Mouse (Mus musculus): Measurements from ENCODE around the gene Lhpp. TPM values are rescaled to one million over a fixed set of nuclear protein-coding genes. Genes with fewer than 3 reads are reported as not detected.
"Not testable (repeated sequence)": the region's sequence is repeated elsewhere in the genome, so short reads cannot be mapped to it uniquely, and the experiment has no call there.

Gene Lhpp
- polyA plus RNA-seq, 1 experiment from 2014 or later = 26.1 TPM

DNA sequence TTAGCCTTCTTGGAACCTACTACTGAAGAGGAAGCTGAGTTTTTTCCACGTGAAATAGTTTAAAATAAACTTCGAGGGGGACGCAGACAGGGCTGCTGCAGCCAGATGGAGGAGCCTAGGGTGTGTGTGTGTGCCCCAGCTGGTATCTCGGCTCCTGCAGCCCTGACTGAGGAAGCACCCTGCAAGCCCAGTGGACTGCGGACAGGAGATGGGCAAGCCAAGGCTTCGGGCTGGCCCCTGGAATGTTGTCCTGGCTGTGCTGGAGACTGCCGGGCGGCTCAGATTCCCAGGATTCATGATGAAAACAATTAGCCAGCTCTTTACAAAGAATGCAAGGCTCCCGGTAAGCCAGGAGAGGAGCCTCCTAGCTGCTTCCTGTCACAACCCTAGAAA, 47.6 kb downstream of the Lhpp start:
- H3K4me3 ChIP-seq = no peak overlapping the region
- no peak overlapping the region for H3K27ac ChIP-seq
- no peak for ATAC-seq (ENCODE audit: low FRiP score, low read depth)
- H3K9ac ChIP-seq = peak overlapping the region; percentile 29; the same call in 1 of the 2 replicates
- H3K4me2 ChIP-seq (replicated peaks) = no peak overlapping the region
- no peaks in the 10 kb centered on the region for H3K9me3 ChIP-seq
- peaks cover 21% of the 10 kb centered on the region for H3K4me1 ChIP-seq
- WGBS = 21% methylated on average over 9 of the region's 9 CpGs
- no peaks in the 10 kb centered on the region for H3K36me3 ChIP-seq
- H3K27me3 ChIP-seq (replicated peaks) = 0 out of 2 replicates have a peak, but pooled peaks cover 4% of the 10 kb centered on the region

DNA sequence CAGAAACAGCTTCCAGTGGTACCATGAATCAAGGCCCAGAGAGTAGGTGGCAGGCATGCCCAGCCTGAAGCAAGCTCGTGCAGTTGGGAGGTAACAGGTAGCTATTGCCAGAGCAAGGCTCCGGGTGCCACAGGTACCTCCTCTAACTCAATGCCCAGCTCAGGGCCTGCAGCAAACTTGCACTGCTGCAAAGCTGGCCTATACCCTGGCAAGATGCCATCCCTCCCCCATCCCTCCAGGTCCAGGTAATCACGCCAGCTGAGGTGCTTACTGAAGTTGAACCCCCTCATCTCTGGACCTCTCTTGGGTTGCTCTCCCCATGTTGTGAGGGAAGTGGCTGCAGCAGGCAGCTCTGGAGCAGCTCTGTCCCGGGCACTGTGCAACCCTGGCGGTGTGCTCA, 48.2 kb downstream of the Lhpp start:
- Histone ChIP-seq H3K9me3 (no peaks in the 10 kb centered on the region), H3K27ac (no peak overlapping the region), H3K4me2 (replicated peaks) (no peak overlapping the region), H3K9ac (no peak overlapping the region), H3K4me1 (peaks cover 21% of the 10 kb centered on the region), H3K4me3 (no peak overlapping the region), H3K36me3 (no peaks in the 10 kb centered on the region), H3K27me3 (replicated peaks) (0 out of 2 replicates have a peak, but pooled peaks cover 4% of the 10 kb centered on the region)
- WGBS = 89% methylated on average over 5 of the region's 5 CpGs
- no peak for ATAC-seq (ENCODE audit: low FRiP score, low read depth)

DNA sequence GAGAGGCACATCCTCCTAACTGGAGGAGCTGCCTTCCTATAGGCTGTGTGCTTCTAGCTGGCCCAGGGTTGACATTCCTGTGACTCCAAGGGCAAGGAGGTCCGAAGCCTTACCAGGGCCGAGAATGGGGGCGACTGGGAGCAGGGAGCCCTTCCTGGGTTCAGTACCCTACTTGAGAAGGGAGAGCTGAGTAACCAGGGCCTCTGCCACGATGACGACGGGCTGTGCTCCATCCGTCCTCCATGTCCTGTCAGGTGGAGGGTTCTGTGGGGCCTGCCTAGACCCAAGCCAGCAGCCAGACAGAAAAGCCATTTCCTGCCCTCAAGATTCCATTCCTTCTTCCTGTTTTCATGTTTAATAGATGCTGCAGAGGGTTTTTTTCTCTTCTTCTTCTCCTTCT, 49.2 kb downstream of the Lhpp start:
- H3K9ac ChIP-seq = no peak overlapping the region
- peaks cover 21% of the 10 kb centered on the region for H3K4me1 ChIP-seq
- WGBS = 77% methylated on average over 7 of the region's 7 CpGs
- H3K9me3 ChIP-seq = no peaks in the 10 kb centered on the region
- H3K4me3 ChIP-seq = no peak overlapping the region
- 0 out of 2 replicates have a peak, but pooled peaks cover 4% of the 10 kb centered on the region for H3K27me3 ChIP-seq (replicated peaks)
- ATAC-seq (ENCODE audit: low FRiP score, low read depth) = no peak
- no peaks in the 10 kb centered on the region for H3K36me3 ChIP-seq
- H3K27ac ChIP-seq = no peak overlapping the region
- H3K4me2 ChIP-seq (replicated peaks) = no peak overlapping the region

DNA sequence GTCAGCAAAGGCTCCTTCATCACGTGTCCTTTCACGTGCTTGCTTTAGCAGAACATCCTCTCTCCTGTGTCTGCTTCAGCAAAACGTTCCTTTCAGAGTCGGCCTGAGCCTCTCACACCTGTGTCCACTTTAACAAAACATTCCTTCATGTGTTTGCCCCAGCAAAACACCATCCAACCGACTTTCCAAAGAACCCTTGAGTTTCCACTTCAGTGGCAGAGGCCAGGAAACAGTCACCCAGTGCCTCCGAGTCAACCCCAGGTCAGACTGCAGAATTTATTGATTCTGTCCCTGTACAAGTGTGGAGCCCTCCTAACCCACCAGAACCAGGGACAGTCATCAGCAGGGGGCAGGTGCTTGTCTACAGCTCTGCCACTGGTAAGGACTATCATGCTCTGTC, 52.4 kb downstream of the Lhpp start:
- 69% methylated on average over 6 of the region's 6 CpGs for WGBS
- H3K27me3 ChIP-seq (replicated peaks); H3K9ac ChIP-seq; H3K36me3 ChIP-seq; H3K27ac ChIP-seq; H3K4me2 ChIP-seq (replicated peaks); H3K9me3 ChIP-seq; H3K4me3 ChIP-seq; ATAC-seq (ENCODE audit: low FRiP score, low read depth): not testable (repeated sequence)
- H3K4me1 ChIP-seq = peaks cover 14% of the 10 kb centered on the region

DNA sequence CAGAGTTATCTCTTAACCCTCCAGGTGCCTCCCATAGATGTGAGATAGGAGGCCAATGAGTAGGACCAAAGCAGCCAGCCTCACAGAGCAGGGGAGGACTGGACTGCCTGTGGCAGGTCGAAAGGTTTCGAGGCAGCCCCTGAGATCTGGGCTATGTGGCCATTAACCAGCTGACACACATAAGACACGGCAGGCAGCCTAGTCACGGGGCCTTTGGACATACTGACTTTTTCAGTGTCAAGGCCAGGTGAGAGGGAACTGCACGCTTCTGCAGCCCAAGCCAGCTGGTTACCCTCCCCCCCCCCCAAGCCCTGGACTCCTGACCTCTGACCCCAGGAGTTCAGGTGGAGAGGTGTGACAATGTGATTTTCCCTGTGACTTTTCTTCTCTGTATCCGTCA, 54.4 kb downstream of the Lhpp start:
- ATAC-seq (ENCODE audit: low FRiP score, low read depth) = no peak
- Histone ChIP-seq H3K4me2 (replicated peaks) (no peak overlapping the region), H3K4me1 (peaks cover 3% of the 10 kb centered on the region; the same call in 1 of the 2 replicates), H3K4me3 (no peak overlapping the region), H3K27me3 (replicated peaks) (no peaks in the 10 kb centered on the region), H3K9ac (no peak overlapping the region), H3K9me3 (no peaks in the 10 kb centered on the region), H3K27ac (no peak overlapping the region), H3K36me3 (no peaks in the 10 kb centered on the region)
- 61% methylated on average over 6 of the region's 6 CpGs for whole genome bisulfite sequencing

DNA sequence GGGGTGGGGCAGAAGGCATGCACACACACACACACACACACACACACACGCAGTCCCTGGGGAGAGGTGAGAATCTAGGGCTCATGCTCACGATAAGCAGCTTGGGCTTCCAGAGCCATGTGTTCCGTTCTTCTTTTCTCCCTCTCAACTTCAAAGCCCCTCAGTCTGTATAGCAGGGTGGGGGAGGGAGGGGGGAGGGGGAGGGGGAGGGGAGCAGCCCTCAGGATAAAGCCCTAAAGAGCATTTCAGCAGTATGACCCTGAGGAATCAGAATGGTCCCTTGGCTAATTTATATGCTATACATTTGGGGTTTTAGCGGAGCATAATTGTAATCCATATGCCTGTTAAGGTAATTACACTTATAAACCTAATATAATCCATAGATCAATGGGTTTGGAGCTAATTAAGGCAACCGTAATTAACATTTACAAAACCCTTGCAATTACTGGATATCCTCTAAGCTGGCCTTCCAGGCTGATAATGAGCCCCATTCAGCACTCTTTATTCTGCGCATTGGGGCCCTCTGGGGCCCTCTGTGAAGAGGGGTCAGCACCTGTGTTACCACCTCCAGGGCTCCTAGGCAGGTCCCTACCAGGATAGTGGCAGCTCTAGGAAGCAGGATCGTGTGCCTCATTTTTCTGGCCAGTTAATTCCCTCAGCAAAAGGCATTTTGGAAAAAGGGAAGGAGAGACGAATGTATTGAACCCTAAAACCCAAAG, 55.4 kb downstream of the Lhpp start:
- Histone ChIP-seq H3K4me1 (peaks cover 3% of the 10 kb centered on the region; the same call in 1 of the 2 replicates), H3K4me2 (replicated peaks) (no peak overlapping the region), H3K4me3 (no peak overlapping the region), H3K9me3 (no peaks in the 10 kb centered on the region), H3K9ac (no peak overlapping the region), H3K27ac (no peak overlapping the region), H3K36me3 (no peaks in the 10 kb centered on the region), H3K27me3 (replicated peaks) (no peaks in the 10 kb centered on the region)
- ATAC-seq (ENCODE audit: low FRiP score, low read depth) = no peak
- 29% methylated on average over 7 of the region's 8 CpGs for WGBS

DNA sequence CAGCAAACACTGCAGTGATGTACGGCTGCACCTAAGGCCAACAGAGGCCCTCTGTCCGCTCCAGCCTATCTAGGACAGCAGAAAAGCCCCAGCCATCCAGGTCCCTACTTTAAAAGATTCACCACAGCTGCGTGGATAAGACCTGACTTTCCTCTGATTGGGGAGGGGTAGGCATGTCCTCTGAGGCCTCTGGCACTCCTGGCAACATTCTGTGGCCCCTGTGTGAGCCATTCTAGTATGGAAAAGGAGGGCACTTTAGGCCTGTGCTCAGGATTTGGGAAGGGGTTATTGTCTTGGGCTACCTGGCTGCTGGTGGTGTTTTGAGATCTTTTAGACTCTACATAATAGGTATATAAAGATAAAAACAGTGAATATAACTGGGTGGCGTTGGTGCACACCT, 56.1 kb downstream of the Lhpp start:
- no peak for ATAC-seq (ENCODE audit: low FRiP score, low read depth)
- 71% methylated on average over 4 of the region's 4 CpGs for WGBS
- Histone ChIP-seq H3K4me2 (replicated peaks) (no peak overlapping the region), H3K36me3 (no peaks in the 10 kb centered on the region), H3K27me3 (replicated peaks) (no peaks in the 10 kb centered on the region), H3K4me3 (no peak overlapping the region), H3K4me1 (peaks cover 3% of the 10 kb centered on the region; the same call in 1 of the 2 replicates), H3K9me3 (no peaks in the 10 kb centered on the region), H3K27ac (no peak overlapping the region), H3K9ac (no peak overlapping the region)

DNA sequence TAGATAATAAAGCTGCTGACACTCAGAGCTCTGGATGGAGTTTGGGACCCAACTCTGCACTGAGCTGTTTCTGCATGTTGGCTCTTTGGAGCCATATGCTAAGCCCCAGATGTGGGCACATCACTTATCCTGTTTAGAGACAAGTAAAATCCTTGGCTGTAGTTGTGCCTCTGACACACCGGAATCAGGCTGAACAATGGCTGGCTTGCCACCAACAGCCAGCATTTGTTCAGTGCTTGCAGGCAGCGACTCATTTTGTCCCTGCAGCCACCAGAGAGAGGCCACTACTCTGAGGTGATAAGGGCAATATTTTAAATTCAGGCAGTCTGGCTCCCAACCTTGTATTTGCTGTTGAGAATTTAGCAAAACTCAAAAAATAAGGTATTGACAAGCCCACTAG, 58.2 kb downstream of the Lhpp start:
- ATAC-seq (ENCODE audit: low FRiP score, low read depth) = no peak
- Histone ChIP-seq H3K36me3 (no peaks in the 10 kb centered on the region), H3K4me2 (replicated peaks) (no peak overlapping the region), H3K4me1 (peaks cover 3% of the 10 kb centered on the region; the same call in 1 of the 2 replicates), H3K4me3 (no peak overlapping the region), H3K9ac (no peak overlapping the region), H3K27ac (no peak overlapping the region), H3K27me3 (replicated peaks) (no peaks in the 10 kb centered on the region), H3K9me3 (no peaks in the 10 kb centered on the region)
- WGBS = 75% methylated on average over 2 of the region's 2 CpGs

DNA sequence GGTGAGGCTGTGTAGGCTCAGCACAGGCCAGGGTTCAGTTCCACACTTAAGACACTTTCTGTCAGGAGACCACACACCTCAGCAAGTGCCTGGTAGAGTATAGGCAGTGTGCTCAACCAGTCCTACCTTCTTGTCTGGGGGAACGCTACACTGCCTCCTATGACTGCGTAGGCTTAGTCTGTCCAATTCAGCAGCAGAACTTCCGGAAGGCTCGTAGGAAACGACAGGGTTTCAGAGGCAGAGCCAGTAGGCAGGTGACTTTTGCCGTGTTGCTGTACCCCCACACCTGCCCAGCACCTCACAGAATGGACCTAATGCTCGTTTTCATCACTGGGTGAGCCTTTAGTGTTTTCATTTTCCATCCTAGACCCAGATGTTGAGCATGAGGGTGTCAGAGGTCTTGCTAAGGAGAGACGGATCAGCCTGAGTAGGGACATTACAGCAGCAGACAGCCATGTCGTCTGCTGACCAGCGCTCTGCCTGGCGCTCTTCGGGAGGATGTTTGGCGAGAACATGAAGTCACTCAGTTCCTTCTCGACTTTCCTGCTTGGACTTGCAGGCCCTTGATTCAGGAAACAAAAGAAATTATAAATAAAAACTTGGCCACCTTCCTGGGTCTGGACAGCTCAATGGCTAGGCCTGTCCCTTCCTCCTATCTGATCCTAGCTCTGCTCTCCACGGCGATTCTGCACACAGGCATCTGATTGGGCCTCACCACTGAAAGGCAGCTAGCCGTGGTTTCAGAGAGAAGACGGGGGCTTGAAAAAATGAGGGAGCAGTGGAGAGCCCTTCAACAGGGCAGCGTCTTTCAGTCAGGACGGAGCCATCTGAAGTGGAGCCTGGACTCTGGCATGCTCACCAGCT, 59.8 kb downstream of the Lhpp start:
- Histone ChIP-seq H3K4me3 (no peak overlapping the region), H3K4me2 (replicated peaks) (no peak overlapping the region), H3K27me3 (replicated peaks) (no peaks in the 10 kb centered on the region), H3K27ac (no peak overlapping the region), H3K4me1 (peaks cover 9% of the 10 kb centered on the region; the same call in 1 of the 2 replicates), H3K9me3 (no peaks in the 10 kb centered on the region), H3K9ac (no peak overlapping the region), H3K36me3 (no peaks in the 10 kb centered on the region)
- ATAC-seq (ENCODE audit: low FRiP score, low read depth) = no peak
- 90% methylated on average over 20 of the region's 20 CpGs for WGBS

DNA sequence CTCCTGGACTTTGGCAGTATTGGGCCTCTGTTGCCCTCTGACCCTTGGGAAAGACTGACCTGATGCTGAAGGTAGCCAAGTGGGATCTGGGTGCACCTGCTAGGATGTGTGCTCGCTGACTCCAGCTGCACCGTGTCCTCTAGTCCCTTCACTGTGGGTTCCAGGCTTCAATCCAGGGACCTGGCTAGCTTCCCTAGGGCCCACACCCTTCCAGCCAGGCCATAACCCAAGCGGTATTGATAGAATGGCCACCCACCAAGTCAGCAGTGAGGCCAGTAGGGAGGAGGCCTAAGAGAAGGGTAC, 60.4 kb downstream of the Lhpp start:
- Histone ChIP-seq H3K36me3 (no peaks in the 10 kb centered on the region), H3K4me3 (no peak overlapping the region), H3K27ac (no peak overlapping the region), H3K9me3 (no peaks in the 10 kb centered on the region), H3K9ac (no peak overlapping the region), H3K4me2 (replicated peaks) (no peak overlapping the region), H3K27me3 (replicated peaks) (no peaks in the 10 kb centered on the region), H3K4me1 (peaks cover 6% of the 10 kb centered on the region; the same call in 1 of the 2 replicates)
- WGBS = 96% methylated on average over 3 of the region's 3 CpGs
- no peak for ATAC-seq (ENCODE audit: low FRiP score, low read depth)

DNA sequence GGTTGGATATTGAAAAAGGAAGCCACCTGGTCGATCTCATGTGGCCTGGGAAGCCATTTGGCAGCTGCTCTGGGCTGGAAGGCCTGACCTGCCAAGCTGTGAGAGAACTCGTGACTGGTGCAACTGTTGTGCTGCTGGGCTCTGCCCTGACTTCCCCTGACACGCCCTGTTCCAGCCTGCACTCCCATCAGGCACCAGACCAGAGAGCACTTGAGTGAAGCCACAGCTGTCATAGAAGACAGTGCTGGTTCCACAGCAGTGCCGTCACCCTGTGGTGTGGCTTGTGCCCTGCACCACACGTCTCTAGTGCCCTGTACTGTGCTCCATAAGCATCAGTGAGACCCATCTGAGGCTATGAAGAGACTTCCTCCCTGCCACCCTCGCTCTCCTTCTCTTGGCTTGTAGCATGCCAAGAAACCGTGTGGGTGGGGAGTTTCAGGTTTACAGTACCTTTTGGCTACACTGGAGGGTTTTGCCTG, 62.1 kb downstream of the Lhpp start:
- Histone ChIP-seq H3K9me3 (no peaks in the 10 kb centered on the region), H3K27ac (no peak overlapping the region), H3K36me3 (no peaks in the 10 kb centered on the region), H3K4me1 (0 out of 2 replicates have a peak, but pooled peaks cover 6% of the 10 kb centered on the region), H3K9ac (no peak overlapping the region), H3K4me3 (no peak overlapping the region), H3K4me2 (replicated peaks) (no peak overlapping the region), H3K27me3 (replicated peaks) (no peaks in the 10 kb centered on the region)
- ATAC-seq (ENCODE audit: low FRiP score, low read depth) = no peak
- 85% methylated on average over 7 of the region's 7 CpGs for WGBS

DNA sequence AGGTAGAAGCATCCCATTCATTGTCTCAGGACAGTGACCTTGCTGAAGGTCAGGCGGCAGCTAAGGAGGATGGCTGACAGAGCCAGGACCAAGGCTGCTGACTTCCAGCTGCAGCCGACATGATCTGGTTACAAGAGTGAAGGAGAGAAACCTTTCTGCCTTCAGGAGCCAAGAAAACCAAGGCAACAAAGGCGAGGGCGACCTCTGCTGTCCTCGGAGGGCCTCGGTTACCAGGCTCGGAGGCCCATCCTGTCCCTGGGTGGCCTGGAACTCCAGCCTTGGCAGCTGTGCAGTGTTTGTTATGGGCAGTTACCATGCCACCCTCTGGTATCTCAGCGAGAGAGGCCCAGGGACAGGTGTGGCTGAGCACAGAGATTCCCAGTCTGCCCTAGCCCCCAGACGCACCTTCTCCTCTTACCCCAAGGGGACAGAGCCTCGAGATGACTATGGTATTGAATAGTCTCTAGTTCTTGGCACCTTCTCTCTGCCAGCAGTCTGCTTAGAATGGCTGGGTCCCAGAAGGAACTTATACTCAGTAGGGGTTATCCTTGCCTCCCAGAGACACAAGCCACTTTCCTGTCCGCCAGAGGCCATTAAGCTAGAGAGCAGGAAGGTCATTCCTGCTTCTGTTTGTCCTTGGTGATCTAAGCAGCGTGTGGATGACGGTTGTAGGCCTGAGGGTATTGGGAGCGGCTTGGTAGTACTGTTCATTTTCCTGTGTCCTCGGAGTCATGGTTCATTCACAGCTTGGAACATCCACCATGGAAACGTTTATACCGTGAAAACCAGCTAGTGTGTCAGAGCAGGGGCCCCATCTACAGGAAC, 63.7 kb downstream of the Lhpp start:
- H3K9me3 ChIP-seq = no peaks in the 10 kb centered on the region
- WGBS = 65% methylated on average over 17 of the region's 17 CpGs
- H3K9ac ChIP-seq = no peak overlapping the region
- H3K27me3 ChIP-seq (replicated peaks) = no peaks in the 10 kb centered on the region
- no peak overlapping the region for H3K4me2 ChIP-seq (replicated peaks)
- no peaks in the 10 kb centered on the region for H3K36me3 ChIP-seq
- H3K27ac ChIP-seq = no peak overlapping the region
- ATAC-seq (ENCODE audit: low FRiP score, low read depth) = no peak
- 0 out of 2 replicates have a peak, but pooled peaks cover 6% of the 10 kb centered on the region for H3K4me1 ChIP-seq
- no peak overlapping the region for H3K4me3 ChIP-seq
